Mouse (Mus musculus) thymus, postnatal 10 days (tissue): ENCODE measurements around the gene Hyal2.
A peak's percentile ranks its signal among the peaks of the same experiment; 100 is the strongest.

Source experiments
- DNase-seq, 2 experiments: peaks; one replicate each; pipeline ENCODE4 v3.0.0; 2021; ENCODE audit warnings: low spot score in 2 of 2

Hyal2 gene

GRCm38 (mm10) chr9:107567702-107568319, at the start of gene Hyal2:
TSS of gene Hyal2 (plus strand) at chr9:107567945.
- no peak for DNase-seq

GRCm38 (mm10) chr9:107520331-107520730, 47.4 kb upstream of the Hyal2 start:
- DNase-seq: no peak

- peak; percentile 60 for DNase-seq
Measured at GRCm38 (mm10) chr9:107521190-107521589, 46.6 kb upstream of the Hyal2 start.

GRCm38 (mm10) chr9:107521711-107522399, 45.9 kb upstream of the Hyal2 start:
- DNase-seq: peak in 1 of 2 experiments; percentile 54

- no peak for DNase-seq
Measured at GRCm38 (mm10) chr9:107522400-107522711, 45.4 kb upstream of the Hyal2 start.

GRCm38 (mm10) chr9:107526198-107527026, 41.3 kb upstream of the Hyal2 start:
- DNase-seq: peak; percentile 77 to 84

- peak; percentile 88 for DNase-seq
Measured at GRCm38 (mm10) chr9:107533791-107534407, 33.8 kb upstream of the Hyal2 start, which contains the start of gene Tmem115. TSS of gene Tmem115 (plus strand) at chr9:107533945.

GRCm38 (mm10) chr9:107534408-107535202, 33.1 kb upstream of the Hyal2 start:
- no peak for DNase-seq

GRCm38 (mm10) chr9:107538231-107538630, 29.5 kb upstream of the Hyal2 start:
- DNase-seq: no peak

GRCm38 (mm10) chr9:107538711-107539110, 29.0 kb upstream of the Hyal2 start:
- no peak for DNase-seq

- DNase-seq: no peak
Measured at GRCm38 (mm10) chr9:107539940-107540339, 27.8 kb upstream of the Hyal2 start.

GRCm38 (mm10) chr9:107540420-107540819, 27.3 kb upstream of the Hyal2 start:
- DNase-seq: no peak

GRCm38 (mm10) chr9:107541005-107541404, 26.7 kb upstream of the Hyal2 start:
- no peak for DNase-seq

GRCm38 (mm10) chr9:107541474-107542351, 26.0 kb upstream of the Hyal2 start, which contains the start of the genes Cyb561d2 and Nprl2:
TSS of gene Cyb561d2 (minus strand) at chr9:107542193.
TSS of gene Nprl2 (plus strand) at chr9:107542226.
- peak; percentile 96 for DNase-seq

- DNase-seq: no peak
Measured at GRCm38 (mm10) chr9:107542352-107542686, 25.4 kb upstream of the Hyal2 start.

- no peak for DNase-seq
Measured at GRCm38 (mm10) chr9:107542721-107543120, 25.0 kb upstream of the Hyal2 start.

- DNase-seq: no peak
Measured at GRCm38 (mm10) chr9:107543299-107543698, 24.4 kb upstream of the Hyal2 start.

GRCm38 (mm10) chr9:107544196-107544700, 23.5 kb upstream of the Hyal2 start:
- DNase-seq: no peak

- no peak for DNase-seq
Measured at GRCm38 (mm10) chr9:107544729-107545128, 23.0 kb upstream of the Hyal2 start.

GRCm38 (mm10) chr9:107545199-107545598, 22.5 kb upstream of the Hyal2 start:
- DNase-seq: no peak
